Mouse (Mus musculus): ENCODE results near the gene Fkbp2.

Fkbp2 gene

GRCm38 (mm10) chr19:6940396-6941351 is 39.6 kb downstream of the Fkbp2 start:
- DNase-seq (ENCODE audit: low read depth, low spot score) = no peak

- no peak for DNase-seq (ENCODE audit: low read depth, low spot score)
Observed at GRCm38 (mm10) chr19:6939106-6940002, 40.9 kb downstream of the Fkbp2 start.

- no peak for DNase-seq (ENCODE audit: low read depth, low spot score)
Observed at GRCm38 (mm10) chr19:6937541-6938465, 42.5 kb downstream of the Fkbp2 start.

GRCm38 (mm10) chr19:6936299-6936698 is 44.0 kb downstream of the Fkbp2 start:
- DNase-seq (ENCODE audit: low read depth, low spot score) = no peak

- DNase-seq (ENCODE audit: low read depth, low spot score) = no peak
Observed at GRCm38 (mm10) chr19:6934195-6934977, 45.9 kb downstream of the Fkbp2 start, which contains the start of gene Kcnk4. TSS of gene Kcnk4 (minus strand) at chr19:6934515.

- DNase-seq (ENCODE audit: low read depth, low spot score) = no peak
Observed at GRCm38 (mm10) chr19:6933436-6934194, 46.7 kb downstream of the Fkbp2 start.

GRCm38 (mm10) chr19:6933102-6933435 is 47.2 kb downstream of the Fkbp2 start:
- DNase-seq (ENCODE audit: low read depth, low spot score) = no peak

GRCm38 (mm10) chr19:6932018-6932417 is 48.3 kb downstream of the Fkbp2 start:
- no peak for DNase-seq (ENCODE audit: low read depth, low spot score)

- DNase-seq (ENCODE audit: low read depth, low spot score) = no peak
Observed at GRCm38 (mm10) chr19:6931002-6931401, 49.3 kb downstream of the Fkbp2 start.

- no peak for DNase-seq (ENCODE audit: low read depth, low spot score)
Observed at GRCm38 (mm10) chr19:6928080-6928479, 52.2 kb downstream of the Fkbp2 start.
